Mouse (Mus musculus) heart, postnatal 0 days (tissue): ENCODE measurements at regions not wholly inside any gene's neighbourhood (a gene's known extent, or its start where the extent isn't known, plus 50 kb on each side); places are given as distances from the start of the nearest gene placed in this dataset.

Source experiments
- CTCF ChIP-seq: IDR thresholded peaks from 2 replicates; pipeline ENCODE4 v1.5.1; 2016; ENCODE audit warnings: antibody characterized with exemption, control low read depth, low read depth
- EP300 ChIP-seq: IDR thresholded peaks from 2 replicates; pipeline ENCODE4 v1.6.1; 2016; ENCODE audit warnings: antibody characterized with exemption, low read depth

GRCm38 (mm10) chr17:82824619-82825018 is 390.5 kb upstream of the Pkdcc start:
- TF ChIP-seq CTCF, result no peak
- no peak for TF ChIP-seq EP300
